Mouse (Mus musculus): ENCODE data around the gene Platr17. TPM values are rescaled to one million over a fixed set of nuclear protein-coding genes. Genes with fewer than 3 reads are reported as not detected.
A peak's percentile ranks its signal among the peaks of the same experiment; 100 is the strongest.

The Platr17 gene
- polyA plus RNA-seq, 1 experiment from 2014 or later, result 1.2 TPM

GRCm38 (mm10) chr17:33916294-33916693 is 11.4 kb downstream of the Platr17 start:
- Histone ChIP-seq H3K4me1 (peaks cover 78% of the 10 kb centered on the region), H3K27me3 (replicated peaks) (no peaks in the 10 kb centered on the region), H3K4me2 (peak overlapping the region; percentile 79), H3K36me3 (peaks cover 41% of the 10 kb centered on the region), H3K4me3 (replicated peaks) (peak overlapping the region; percentile 54), H3K9me3 (replicated peaks) (no peaks in the 10 kb centered on the region), H3K9ac (replicated peaks) (peak overlapping the region; percentile 49), H3K27ac (replicated peaks) (peak overlapping the region; percentile 88)
- under 1% methylated on average over 16 of the region's 20 CpGs for WGBS
- ATAC-seq (ENCODE audit: low FRiP score), result peak; percentile 42

DNA sequence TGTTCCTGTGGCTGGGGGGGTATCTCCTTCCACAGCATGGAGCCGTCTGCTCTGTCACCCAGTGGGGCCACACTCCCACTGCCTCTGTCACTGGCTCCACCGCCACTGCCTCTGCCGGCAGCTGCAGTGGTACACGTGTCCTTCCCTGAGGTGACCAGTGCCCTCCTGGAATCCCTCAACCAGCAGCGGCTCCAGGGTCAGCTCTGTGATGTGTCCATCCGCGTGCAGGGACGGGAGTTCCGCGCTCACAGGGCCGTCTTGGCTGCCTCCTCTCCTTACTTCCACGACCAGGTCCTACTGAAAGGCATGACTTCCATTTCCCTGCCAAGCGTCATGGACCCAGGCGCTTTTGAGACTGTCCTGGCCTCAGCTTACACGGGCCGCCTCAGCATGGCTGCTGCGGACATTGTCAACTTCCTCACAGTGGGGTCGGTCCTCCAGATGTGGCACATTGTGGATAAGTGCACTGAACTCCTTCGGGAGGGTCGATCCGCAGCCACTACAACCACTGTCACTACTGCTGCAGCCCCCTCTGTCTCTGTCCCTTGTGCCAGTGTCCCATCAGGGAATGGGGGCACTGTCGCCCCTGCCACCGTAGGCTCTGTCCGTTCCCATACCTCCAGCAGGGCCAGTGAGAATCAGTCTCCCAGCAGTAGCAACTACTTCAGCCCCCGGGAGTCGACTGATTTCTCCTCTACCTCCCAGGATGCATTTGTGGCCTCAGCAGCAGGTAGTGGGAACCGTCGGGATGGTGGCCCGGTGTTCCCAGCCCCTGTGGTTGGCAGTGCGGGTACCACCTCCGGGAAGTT is 12.1 kb downstream of the Platr17 start:
- Histone ChIP-seq H3K4me1 (peaks cover 72% of the 10 kb centered on the region), H3K27ac (replicated peaks) (no peak overlapping the region), H3K27me3 (replicated peaks) (no peaks in the 10 kb centered on the region), H3K9me3 (replicated peaks) (no peaks in the 10 kb centered on the region), H3K4me3 (replicated peaks) (peak overlapping the region; percentile 54), H3K4me2 (peak overlapping the region; percentile 79), H3K36me3 (peaks cover 33% of the 10 kb centered on the region), H3K9ac (replicated peaks) (peak overlapping the region; percentile 49; the same call in 1 of the 2 replicates)
- WGBS, result 75% methylated on average over 31 of the region's 31 CpGs
- ATAC-seq (ENCODE audit: low FRiP score), result no peak

DNA sequence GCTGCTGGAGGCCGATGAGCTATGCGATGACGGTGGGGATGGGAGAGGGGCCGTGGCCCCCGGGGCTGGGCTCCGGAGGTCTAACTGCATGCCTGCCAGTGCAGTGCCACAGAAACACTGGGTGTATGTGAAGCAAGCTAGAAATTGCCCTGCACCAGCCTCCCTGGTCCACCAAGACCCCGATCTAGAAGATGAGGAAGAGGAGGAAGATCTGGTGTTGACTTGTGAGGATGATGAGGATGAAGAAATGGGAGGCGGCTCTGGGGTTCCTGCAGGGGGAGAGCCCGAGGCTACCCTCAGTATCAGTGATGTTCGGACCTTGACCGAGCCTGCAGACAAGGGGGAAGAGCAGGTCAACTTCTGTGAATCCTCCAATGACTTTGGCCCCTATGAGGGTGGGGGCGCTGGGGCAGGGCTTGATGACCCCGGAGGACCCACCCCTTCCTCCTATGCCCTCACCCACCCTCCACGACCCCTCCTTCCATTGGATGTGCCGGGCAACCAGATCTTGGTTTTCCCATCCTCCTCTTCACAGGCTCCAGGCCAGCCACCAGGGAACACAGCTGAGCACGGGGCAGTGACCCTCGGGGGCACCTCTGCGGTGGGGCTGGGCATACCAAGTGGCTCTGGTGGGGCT is 12.8 kb downstream of the Platr17 start:
- 80% methylated on average over 18 of the region's 18 CpGs for WGBS
- no peak for ATAC-seq (ENCODE audit: low FRiP score)
- Histone ChIP-seq H3K4me3 (replicated peaks) (no peak overlapping the region), H3K4me1 (peaks cover 66% of the 10 kb centered on the region), H3K27me3 (replicated peaks) (no peaks in the 10 kb centered on the region), H3K4me2 (0 out of 2 replicates have a peak overlapping the region, but pooled peaks have one; percentile 79), H3K9ac (replicated peaks) (no peak overlapping the region), H3K27ac (replicated peaks) (no peak overlapping the region), H3K36me3 (peaks cover 29% of the 10 kb centered on the region), H3K9me3 (replicated peaks) (no peaks in the 10 kb centered on the region)

- Histone ChIP-seq H3K27ac (replicated peaks) (no peak overlapping the region), H3K4me2 (peak overlapping the region; percentile 70), H3K4me1 (peaks cover 64% of the 10 kb centered on the region), H3K9ac (replicated peaks) (no peak overlapping the region), H3K27me3 (replicated peaks) (no peaks in the 10 kb centered on the region), H3K4me3 (replicated peaks) (peak overlapping the region; percentile 45), H3K36me3 (peaks cover 23% of the 10 kb centered on the region), H3K9me3 (replicated peaks) (no peaks in the 10 kb centered on the region)
- WGBS, result 62% methylated on average over 37 of the region's 37 CpGs
- ATAC-seq (ENCODE audit: low FRiP score), result no peak
Measured at GRCm38 (mm10) chr17:33918293-33919203, 13.6 kb downstream of the Platr17 start.

DNA sequence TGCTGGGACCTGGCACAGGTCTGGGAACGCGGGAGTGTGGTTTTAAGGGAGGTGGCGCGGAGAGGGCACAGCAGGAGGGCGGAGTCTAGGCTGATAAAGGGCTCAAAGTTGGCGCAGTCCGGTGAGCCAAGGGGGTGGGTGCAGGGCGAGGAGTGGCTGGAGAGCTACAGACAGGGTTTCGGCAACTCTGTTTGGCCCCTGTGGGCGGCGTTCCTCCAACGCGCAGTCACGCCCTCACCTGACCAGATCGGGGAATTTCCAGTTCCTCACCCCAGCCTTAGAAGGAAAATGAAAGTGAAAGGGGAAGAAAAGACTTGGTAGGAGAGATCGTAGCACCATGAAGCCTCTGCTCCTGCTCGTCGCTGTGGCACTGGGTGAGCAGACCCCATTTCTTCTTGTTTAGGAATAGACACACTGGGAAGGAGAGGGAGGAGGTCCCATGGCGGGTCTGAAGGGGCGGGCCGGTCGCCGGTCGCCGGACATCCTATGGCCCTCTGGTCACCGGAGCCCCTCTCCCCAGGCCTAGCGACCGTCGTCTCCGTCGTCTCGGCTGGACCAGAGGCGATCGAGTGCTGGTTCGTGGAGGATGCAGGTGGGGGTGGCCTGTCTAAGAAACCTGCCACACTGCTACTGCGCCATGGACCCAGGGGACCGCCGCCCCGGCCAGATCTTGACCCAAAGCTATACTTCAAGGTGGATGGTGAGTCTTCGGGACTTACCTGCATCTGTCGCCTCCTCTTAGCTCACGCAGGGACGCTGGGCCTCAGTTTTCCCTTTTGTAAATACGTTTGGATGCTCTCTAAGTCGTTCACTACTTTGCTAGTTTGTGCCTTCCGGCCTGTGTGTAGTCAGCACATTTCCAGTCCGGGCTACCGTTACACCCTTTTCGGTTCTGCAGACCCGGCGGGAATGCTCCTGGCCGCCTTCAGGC is 14.7 kb downstream of the Platr17 start:
- Histone ChIP-seq H3K27me3 (replicated peaks) (no peaks in the 10 kb centered on the region), H3K9me3 (replicated peaks) (no peaks in the 10 kb centered on the region), H3K27ac (replicated peaks) (peak overlapping the region; percentile 60), H3K4me3 (replicated peaks) (peak overlapping the region; percentile 45), H3K4me1 (peaks cover 53% of the 10 kb centered on the region), H3K4me2 (peak overlapping the region; percentile 70), H3K36me3 (peaks cover 13% of the 10 kb centered on the region; the same call in 1 of the 2 replicates), H3K9ac (replicated peaks) (peak overlapping the region; percentile 57)
- WGBS, result 2% methylated on average over 52 of the region's 52 CpGs
- ATAC-seq (ENCODE audit: low FRiP score), result no peak

GRCm38 (mm10) chr17:33920282-33921097 is 15.6 kb downstream of the Platr17 start:
- Histone ChIP-seq H3K27ac (replicated peaks) (peak overlapping the region; percentile 60), H3K36me3 (peaks cover 11% of the 10 kb centered on the region; the same call in 1 of the 2 replicates), H3K9ac (replicated peaks) (peak overlapping the region; percentile 57), H3K4me2 (peak overlapping the region; percentile 70), H3K9me3 (replicated peaks) (no peaks in the 10 kb centered on the region), H3K4me1 (peaks cover 46% of the 10 kb centered on the region), H3K27me3 (replicated peaks) (no peaks in the 10 kb centered on the region), H3K4me3 (replicated peaks) (peak overlapping the region; percentile 45)
- ATAC-seq (ENCODE audit: low FRiP score), result peak; percentile 11; the same call in 1 of the 2 replicates
- 1% methylated on average over 36 of the region's 36 CpGs for WGBS

- Histone ChIP-seq H3K27ac (replicated peaks) (0 out of 2 replicates have a peak overlapping the region, but pooled peaks have one; percentile 60), H3K27me3 (replicated peaks) (no peaks in the 10 kb centered on the region), H3K9ac (replicated peaks) (no peak overlapping the region), H3K4me1 (peaks cover 44% of the 10 kb centered on the region), H3K4me2 (peak overlapping the region; percentile 70; the same call in 1 of the 2 replicates), H3K4me3 (replicated peaks) (no peak overlapping the region), H3K36me3 (peaks cover 14% of the 10 kb centered on the region; the same call in 1 of the 2 replicates), H3K9me3 (replicated peaks) (no peaks in the 10 kb centered on the region)
- ATAC-seq (ENCODE audit: low FRiP score), result no peak
- WGBS, result 84% methylated on average over 7 of the region's 7 CpGs
Measured at GRCm38 (mm10) chr17:33921361-33921760, 16.4 kb downstream of the Platr17 start.

- Histone ChIP-seq H3K9ac (replicated peaks) (no peak overlapping the region), H3K4me3 (replicated peaks) (no peak overlapping the region), H3K27ac (replicated peaks) (no peak overlapping the region), H3K9me3 (replicated peaks) (no peaks in the 10 kb centered on the region), H3K4me2 (no peak overlapping the region), H3K36me3 (peaks cover 9% of the 10 kb centered on the region; the same call in 1 of the 2 replicates), H3K27me3 (replicated peaks) (no peaks in the 10 kb centered on the region), H3K4me1 (peaks cover 30% of the 10 kb centered on the region)
- 87% methylated on average over 10 of the region's 10 CpGs for WGBS
- no peak for ATAC-seq (ENCODE audit: low FRiP score)
Measured at GRCm38 (mm10) chr17:33924577-33925283, 19.8 kb downstream of the Platr17 start.

- Histone ChIP-seq H3K9me3 (replicated peaks) (no peaks in the 10 kb centered on the region), H3K9ac (replicated peaks) (no peak overlapping the region), H3K27me3 (replicated peaks) (no peaks in the 10 kb centered on the region), H3K4me3 (replicated peaks) (no peak overlapping the region), H3K27ac (replicated peaks) (no peak overlapping the region), H3K4me2 (no peak overlapping the region), H3K4me1 (peaks cover 22% of the 10 kb centered on the region), H3K36me3 (peaks cover 9% of the 10 kb centered on the region; the same call in 1 of the 2 replicates)
- no peak for ATAC-seq (ENCODE audit: low FRiP score)
- WGBS, result 85% methylated on average over 21 of the region's 21 CpGs
Measured at GRCm38 (mm10) chr17:33925406-33926116, 20.6 kb downstream of the Platr17 start.
